Mouse (Mus musculus): Measurements from ENCODE around the gene Aim2.
A peak's percentile ranks its signal among the peaks of the same experiment; 100 is the strongest.

Gene Aim2

DNA sequence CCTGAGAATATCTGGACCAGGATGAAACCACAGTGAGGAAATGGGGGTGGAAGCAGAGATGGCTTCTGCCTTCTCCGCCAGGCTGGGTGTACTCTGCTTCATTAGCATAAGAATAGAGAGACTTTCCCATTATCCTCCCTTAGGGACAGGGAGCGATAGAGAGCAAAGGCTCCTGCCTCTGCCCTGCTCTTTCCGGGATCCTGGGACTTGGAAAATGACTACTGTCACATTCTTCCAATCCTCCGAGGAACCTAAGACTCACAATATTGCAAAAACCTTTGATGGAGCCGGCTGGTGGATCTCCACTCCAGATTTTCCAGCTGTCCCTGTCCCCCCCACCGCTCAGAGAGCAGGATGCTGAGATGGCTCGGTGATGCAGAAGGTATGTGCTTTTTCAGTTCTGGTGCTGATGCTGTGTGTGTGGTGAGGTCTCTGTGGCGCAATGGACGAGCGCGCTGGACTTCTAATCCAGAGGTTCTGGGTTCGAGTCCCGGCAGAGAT is 39.3 kb downstream of the Aim2 start:
- peak; percentile 78 for DNase-seq (ENCODE audit: low read depth, low spot score)

- no peak for DNase-seq (ENCODE audit: low read depth, low spot score)
Observed at GRCm38 (mm10) chr1:173391754-173392153, 41.1 kb downstream of the Aim2 start.

GRCm38 (mm10) chr1:173398323-173398970 is 47.8 kb downstream of the Aim2 start:
- peak; percentile 63 for DNase-seq (ENCODE audit: low read depth, low spot score)

DNA sequence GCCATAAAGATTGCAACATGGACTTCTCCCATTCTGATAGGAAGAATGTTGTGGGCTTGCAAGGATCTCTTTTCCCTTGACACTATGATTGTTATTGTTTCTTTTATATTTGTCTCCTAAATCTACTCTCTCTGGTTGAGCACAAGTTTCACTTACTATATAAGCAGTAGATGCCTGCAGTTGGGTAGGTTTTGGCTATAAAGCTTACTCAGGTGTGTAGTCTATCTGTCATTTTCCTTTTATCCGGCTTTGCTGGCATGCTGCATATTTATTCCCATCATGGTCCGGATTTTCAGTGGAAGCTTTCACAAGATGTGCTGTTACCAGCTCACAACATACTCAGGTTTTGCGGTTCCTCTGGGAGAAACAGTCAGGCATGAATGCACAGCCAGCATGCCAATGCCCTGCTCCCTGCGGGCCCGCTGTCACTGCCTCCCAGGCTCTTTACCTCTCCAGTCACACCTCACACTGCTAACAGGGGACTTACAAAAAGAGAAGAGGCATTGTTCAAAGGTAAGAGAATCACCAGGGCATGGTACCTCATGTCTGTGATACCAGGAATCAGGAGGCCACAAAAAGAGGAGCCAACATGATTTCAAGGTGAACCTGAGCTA is 54.1 kb downstream of the Aim2 start:
- DNase-seq (ENCODE audit: low read depth, low spot score): no peak

GRCm38 (mm10) chr1:173409066-173409465 is 58.4 kb downstream of the Aim2 start:
- DNase-seq (ENCODE audit: low read depth, low spot score): no peak

DNA sequence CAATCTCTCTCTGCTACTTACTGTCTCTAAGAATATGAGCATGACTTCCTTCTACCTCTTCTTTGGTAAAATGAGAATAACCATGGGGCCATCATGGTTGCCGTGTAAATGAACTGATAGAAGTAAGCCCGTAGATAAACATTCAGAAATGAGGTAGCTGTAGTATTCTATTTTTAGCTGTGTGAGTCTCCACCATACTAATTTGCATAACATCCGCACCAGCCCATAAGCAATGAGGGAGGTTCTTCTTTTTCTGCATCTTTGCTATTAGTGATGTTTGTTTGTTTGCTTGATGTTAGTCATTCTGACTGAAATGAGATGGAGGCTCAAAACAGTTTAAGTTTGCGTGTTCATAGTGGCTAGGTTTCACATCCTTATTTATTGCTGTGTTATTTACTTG is 61.2 kb downstream of the Aim2 start:
- no peak for DNase-seq (ENCODE audit: low read depth, low spot score)

GRCm38 (mm10) chr1:173414631-173415030 is 64.0 kb downstream of the Aim2 start:
- DNase-seq (ENCODE audit: low read depth, low spot score): no peak

DNA sequence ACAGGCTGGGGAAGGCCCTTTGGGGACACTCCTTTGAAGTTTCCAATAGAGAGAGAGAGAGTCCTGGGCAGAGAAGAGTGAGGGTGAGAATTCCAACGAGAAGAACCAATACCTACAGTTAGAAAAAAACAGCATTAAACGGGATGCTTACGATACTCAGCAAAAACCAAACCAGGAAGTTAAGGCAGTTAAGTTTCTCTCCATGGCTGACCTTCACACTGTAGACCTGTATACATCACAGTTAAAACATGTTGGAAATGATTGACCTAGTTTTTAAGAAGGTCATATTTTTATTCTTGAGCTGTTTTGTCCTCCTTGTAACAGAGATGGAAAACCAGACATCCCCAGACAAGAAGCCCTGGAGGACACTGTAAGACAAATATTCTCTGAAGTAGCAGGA is 67.8 kb downstream of the Aim2 start:
- no peak for DNase-seq (ENCODE audit: low read depth, low spot score)

DNA sequence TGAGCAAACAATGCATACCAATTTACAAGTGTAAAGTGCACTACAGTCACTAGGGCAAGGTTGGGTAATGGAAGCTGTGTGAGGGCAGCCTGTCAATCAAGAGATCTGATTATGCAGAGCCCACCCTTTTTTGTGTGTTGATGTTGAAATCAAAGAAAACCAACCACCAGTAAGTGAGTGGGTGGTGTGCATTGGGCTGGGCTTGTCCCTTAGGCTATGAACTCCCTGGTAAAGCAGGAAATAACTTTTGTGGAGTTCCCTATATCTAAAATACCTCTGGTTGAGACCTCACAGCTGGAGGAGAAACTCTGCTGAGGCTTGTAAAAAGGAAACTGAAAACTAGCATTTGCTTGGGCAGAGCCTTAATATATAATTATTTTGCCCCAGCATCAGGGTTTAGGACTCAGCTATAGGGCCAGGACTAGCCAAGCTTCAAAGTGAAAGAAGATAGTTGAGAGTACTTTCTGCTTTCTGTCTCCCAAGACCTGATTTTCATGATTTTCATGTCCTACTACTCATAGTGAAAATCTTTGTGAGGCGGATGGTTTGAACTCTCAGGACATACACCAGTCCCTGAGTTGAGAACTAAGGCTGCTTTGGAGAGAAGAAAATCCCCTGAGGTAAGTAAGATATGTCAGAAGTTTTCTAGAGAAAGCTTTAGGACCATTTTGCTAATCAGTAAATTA is 68.4 kb downstream of the Aim2 start:
- peak; percentile 32 for DNase-seq (ENCODE audit: low read depth, low spot score)

GRCm38 (mm10) chr1:173420374-173420773 is 69.7 kb downstream of the Aim2 start:
- DNase-seq (ENCODE audit: low read depth, low spot score): peak; percentile 74

GRCm38 (mm10) chr1:173426345-173426744 is 75.7 kb downstream of the Aim2 start:
- DNase-seq (ENCODE audit: low read depth, low spot score): no peak

- DNase-seq (ENCODE audit: low read depth, low spot score): no peak
Observed at GRCm38 (mm10) chr1:173427385-173427784, 76.7 kb downstream of the Aim2 start.

- DNase-seq (ENCODE audit: low read depth, low spot score): no peak
Observed at GRCm38 (mm10) chr1:173429995-173430699, 79.5 kb downstream of the Aim2 start.

DNA sequence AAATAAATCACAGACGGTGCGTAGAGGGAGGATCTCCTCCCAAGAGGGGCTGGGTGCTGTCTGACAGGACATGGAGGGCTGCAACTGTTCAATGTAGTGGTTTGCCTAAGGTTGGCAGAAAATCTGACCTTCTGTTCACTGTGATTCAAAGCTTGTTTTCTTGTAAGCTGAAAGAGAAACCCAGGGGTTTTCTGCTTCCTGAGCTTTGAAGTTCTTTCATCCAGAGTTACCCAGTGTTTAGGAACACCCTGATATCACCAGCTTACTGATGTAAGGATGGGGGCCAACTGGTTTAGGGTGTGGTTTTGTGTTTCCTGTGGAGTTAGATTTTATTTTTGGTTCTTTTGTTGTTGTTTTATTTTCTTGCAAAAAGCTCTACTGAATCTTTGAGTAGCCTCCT is 81.7 kb downstream of the Aim2 start:
- peak; percentile 21 for DNase-seq (ENCODE audit: low read depth, low spot score)

GRCm38 (mm10) chr1:173437161-173437953 is 86.7 kb downstream of the Aim2 start:
- no peak for DNase-seq (ENCODE audit: low read depth, low spot score)

GRCm38 (mm10) chr1:173440681-173441080 is 90.0 kb downstream of the Aim2 start:
- no peak for DNase-seq (ENCODE audit: low read depth, low spot score)

DNA sequence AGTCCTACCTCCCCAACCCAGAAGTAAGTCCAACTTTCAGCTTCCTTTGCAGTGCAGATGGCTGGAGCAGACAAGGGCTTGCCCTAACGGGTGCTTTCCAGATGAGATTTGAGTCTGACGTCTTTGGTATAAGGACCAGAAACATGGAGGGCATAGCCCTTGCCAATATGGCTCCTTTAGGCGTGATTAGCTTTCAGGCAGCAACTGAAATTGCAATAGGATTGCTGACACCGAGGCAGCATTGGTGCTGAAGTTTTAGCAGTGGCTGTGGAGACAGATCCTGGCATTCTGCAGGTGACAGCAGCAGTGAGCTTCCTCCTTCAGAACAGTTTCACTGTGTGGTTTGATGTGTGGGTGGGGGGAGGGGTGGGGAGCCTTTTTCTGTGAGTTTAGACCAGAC is 90.5 kb downstream of the Aim2 start:
- no peak for DNase-seq (ENCODE audit: low read depth, low spot score)

DNA sequence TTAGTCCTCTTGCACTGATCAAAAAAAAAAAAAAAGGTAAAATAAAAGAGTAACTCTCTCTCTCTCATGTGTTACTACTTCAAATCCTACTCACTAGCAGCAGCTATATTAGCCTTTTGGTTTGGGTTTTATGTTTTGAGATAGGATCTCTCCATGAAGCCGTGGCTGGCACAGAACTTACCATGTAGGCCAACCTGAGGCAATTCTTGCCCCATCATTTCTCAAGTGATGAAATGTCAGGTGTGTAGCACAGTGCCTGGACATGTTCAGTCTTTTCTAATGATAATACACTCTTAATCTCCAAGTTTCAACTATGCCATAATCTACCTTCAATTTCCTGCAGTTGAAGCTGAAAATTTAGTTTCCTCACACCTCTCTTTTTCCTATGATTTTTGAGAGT is 92.4 kb downstream of the Aim2 start:
- no peak for DNase-seq (ENCODE audit: low read depth, low spot score)

- no peak for DNase-seq (ENCODE audit: low read depth, low spot score)
Observed at GRCm38 (mm10) chr1:173447067-173447466, 96.4 kb downstream of the Aim2 start.

DNA sequence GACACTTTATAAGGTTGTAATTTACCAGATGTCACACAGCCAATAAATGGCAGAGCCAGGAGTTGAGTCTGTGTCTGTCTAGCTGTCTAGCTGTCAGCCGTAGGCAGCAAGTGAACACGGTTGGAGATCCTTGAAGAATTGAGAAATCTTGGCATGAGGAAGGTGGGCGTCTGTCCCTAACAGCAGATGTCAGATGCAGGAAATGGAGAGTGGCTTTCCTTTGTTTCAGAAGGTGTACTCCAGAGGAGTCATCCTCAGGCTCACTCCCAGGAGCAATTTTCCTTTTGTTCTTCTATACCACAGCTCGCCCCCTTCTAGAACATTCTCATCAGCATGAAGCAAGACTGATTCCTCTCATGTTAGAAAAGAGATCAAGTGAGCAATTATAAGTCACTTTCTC is 99.9 kb downstream of the Aim2 start:
- DNase-seq (ENCODE audit: low read depth, low spot score): no peak

DNA sequence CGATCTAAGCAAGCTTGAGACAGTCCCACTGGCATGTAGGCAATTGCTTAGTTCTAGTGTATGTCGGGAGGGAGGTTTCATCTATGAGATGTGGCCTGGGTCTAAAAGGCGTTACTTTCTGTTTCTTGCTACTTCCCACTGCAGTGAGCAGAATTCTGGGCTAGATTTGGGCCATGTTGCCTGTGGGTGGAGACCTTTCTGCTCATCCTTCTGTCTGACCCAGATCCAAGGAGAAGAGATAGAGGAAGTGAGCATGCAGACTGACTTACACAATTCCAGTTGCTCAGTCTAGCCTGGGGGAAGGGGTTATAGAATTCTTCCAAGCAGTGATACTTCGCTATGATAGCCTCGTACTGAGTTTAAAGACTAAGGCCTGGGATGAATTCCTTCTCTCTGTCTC is 101.0 kb downstream of the Aim2 start:
- no peak for DNase-seq (ENCODE audit: low read depth, low spot score)

All from ZHBTc4 (cell line).